Mouse (Mus musculus): Measurements from ENCODE around the gene Zfp709. TPM values are rescaled to one million over a fixed set of nuclear protein-coding genes. Genes with fewer than 3 reads are reported as not detected.

The Zfp709 gene
- total and polyA plus RNA-seq, 3 experiments = 3.0 to 7.2 TPM; not detected in 1

- Histone ChIP-seq H3K27me3 (ENCODE audit: control insufficient read depth in 1 of 2, insufficient read depth in 2 of 2, low read length in 2 of 2) (no peaks in the 10 kb centered on the region), H3K36me3 (ENCODE audit: control insufficient read depth in 1 of 2, insufficient read depth in 2 of 2, low read length in 2 of 2) (peaks cover 0 to 11% of the 10 kb centered on the region in 2 experiments; a peak in 2 of 4 replicates), H3K79me2 (ENCODE audit: control insufficient read depth, insufficient read depth, low read length, poor library complexity) (no peaks in the 10 kb centered on the region), H3K4me3 (ENCODE audit: control insufficient read depth in 1 of 2, insufficient read depth in 1 of 2, low read depth in 2 of 2, low read length in 2 of 2) (no peak overlapping the region), H3K9ac (ENCODE audit: control insufficient read depth, low read depth, low read length, poor library complexity, severe bottlenecking) (no peak overlapping the region), H3K4me1 (ENCODE audit: control insufficient read depth in 1 of 2, insufficient read depth in 2 of 2, low read length in 2 of 2) (peaks cover 6 to 15% of the 10 kb centered on the region in 2 experiments), H3K27ac (ENCODE audit: control insufficient read depth, low read depth, low read length) (no peak overlapping the region), H3K9me3 (replicated peaks; ENCODE audit: insufficient read depth, low read length) (no peaks in the 10 kb centered on the region)
- DNase-seq (ENCODE audit: low read depth, low spot score) = no peak
- TF ChIP-seq RCOR1 (IDR thresholded peaks at IDR 0.05; ENCODE audit: low read depth, low read length) (no peak), MAX (IDR thresholded peaks at IDR 0.05; ENCODE audit: low read length) (no peak), MAFK (IDR thresholded peaks at IDR 0.05; ENCODE audit: borderline replicate concordance, low read depth, low read length) (no peak), CTCF (IDR thresholded peaks at IDR 0.05 in 2 of 3, conservative IDR thresholded peaks at IDR 0.05 in 1 of 3; ENCODE audit: control insufficient read depth in 1 of 3, insufficient read depth in 1 of 3, low read depth in 2 of 3, low read length in 3 of 3, poor library complexity in 1 of 3, severe bottlenecking in 1 of 3) (no peak), BHLHE40 (IDR thresholded peaks at IDR 0.05; ENCODE audit: borderline replicate concordance, low read depth, low read length) (no peak), MYC (IDR thresholded peaks at IDR 0.05; ENCODE audit: low read depth, low read length) (no peak), NRF1 (IDR thresholded peaks at IDR 0.05; ENCODE audit: insufficient read depth, low read depth, low read length, poor library complexity, severe bottlenecking) (no peak), RAD21 (IDR thresholded peaks at IDR 0.05; ENCODE audit: low read depth, low read length) (no peak), POLR2AphosphoS2 (IDR thresholded peaks at IDR 0.05; ENCODE audit: low read length) (no peak), USF2 (IDR thresholded peaks at IDR 0.05; ENCODE audit: borderline replicate concordance in 1 of 2, insufficient read depth in 1 of 2, low read depth in 1 of 2, low read length in 2 of 2) (no peak), SMC3 (IDR thresholded peaks at IDR 0.05; ENCODE audit: low read depth, low read length) (no peak), TCF12 (IDR thresholded peaks at IDR 0.05; ENCODE audit: low read depth, low read length) (no peak), SIN3A (IDR thresholded peaks at IDR 0.05; ENCODE audit: low read length) (no peak)
Observed at GRCm38 (mm10) chr8:71941776-71942175, 60.0 kb downstream of the Zfp709 start.

Other genes with a start within 250 kb of the Zfp709 start
- 0.81 and 0.92 TPM in 2 replicates for gene Unc13a, start 210.3 kb upstream of the Zfp709 start, total RNA-seq (2012; rRNA removed)
- 1 to 10 TPM in 1 of 2 experiments, not detected in 1; 3.6 TPM for gene Unc13a, start 210.3 kb upstream of the Zfp709 start, polyA plus RNA-seq (2012; ENCODE audit: insufficient read depth in 1 of 2, insufficient read length in 2 of 2, low read depth in 1 of 2, low replicate concordance in 2 of 2, missing spikeins in 1 of 2)
- 4.2 and 5.1 TPM in 2 replicates for gene Jak3, start 205.7 kb upstream of the Zfp709 start, total RNA-seq (2012; rRNA removed)
- 10 to 100 TPM in 1 of 2 experiments, not detected in 1; 12.4 TPM for gene Jak3, start 205.7 kb upstream of the Zfp709 start, polyA plus RNA-seq (2012; ENCODE audit: insufficient read depth in 1 of 2, insufficient read length in 2 of 2, low read depth in 1 of 2, low replicate concordance in 2 of 2, missing spikeins in 1 of 2)
- 0.54 and 0.69 TPM in 2 replicates for gene Insl3, start 192.8 kb upstream of the Zfp709 start, total RNA-seq (2012; rRNA removed)
- 1 to 10 TPM in 1 of 2 experiments, not detected in 1; 4.4 TPM for gene Insl3, start 192.8 kb upstream of the Zfp709 start, polyA plus RNA-seq (2012; ENCODE audit: insufficient read depth in 1 of 2, insufficient read length in 2 of 2, low read depth in 1 of 2, low replicate concordance in 2 of 2, missing spikeins in 1 of 2)
- gene B3gnt3, start 180.2 kb upstream of the Zfp709 start, total RNA-seq (2012; rRNA removed) = 0.10 and 0.19 TPM in 2 replicates
- under 1 TPM in 1 of 2 experiments, not detected in 1; 0.84 TPM for gene B3gnt3, start 180.2 kb upstream of the Zfp709 start, polyA plus RNA-seq (2012; ENCODE audit: insufficient read depth in 1 of 2, insufficient read length in 2 of 2, low read depth in 1 of 2, low replicate concordance in 2 of 2, missing spikeins in 1 of 2)
- 2.3 and 3.7 TPM in 2 replicates for gene Fcho1, start 156.3 kb upstream of the Zfp709 start, total RNA-seq (2012; rRNA removed)
- gene Fcho1, start 156.3 kb upstream of the Zfp709 start, polyA plus RNA-seq (2012; ENCODE audit: insufficient read depth in 1 of 2, insufficient read length in 2 of 2, low read depth in 1 of 2, low replicate concordance in 2 of 2, missing spikeins in 1 of 2) = 1 to 10 TPM in 1 of 2 experiments, not detected in 1; 6.8 TPM
- 12.4 and 13.4 TPM in 2 replicates for gene Zfp882, start 26.6 kb downstream of the Zfp709 start, total RNA-seq (2012; rRNA removed)
- 10 to 100 TPM in 1 of 2 experiments, not detected in 1; 16.1 TPM for gene Zfp882, start 26.6 kb downstream of the Zfp709 start, polyA plus RNA-seq (2012; ENCODE audit: insufficient read depth in 1 of 2, insufficient read length in 2 of 2, low read depth in 1 of 2, low replicate concordance in 2 of 2, missing spikeins in 1 of 2)
- 12.6 and 14.6 TPM in 2 replicates for gene Zfp617, start 26.6 kb downstream of the Zfp709 start, total RNA-seq (2012; rRNA removed)
- gene Zfp617, start 26.6 kb downstream of the Zfp709 start, polyA plus RNA-seq (2012; ENCODE audit: insufficient read depth in 1 of 2, insufficient read length in 2 of 2, low read depth in 1 of 2, low replicate concordance in 2 of 2, missing spikeins in 1 of 2) = 10 to 100 TPM in 1 of 2 experiments, not detected in 1; 11.0 TPM
- 28.2 and 30.6 TPM in 2 replicates for gene Zfp961, start 69.0 kb downstream of the Zfp709 start, total RNA-seq (2012; rRNA removed)
- 10 to 100 TPM in 1 of 2 experiments, not detected in 1; 26.1 TPM for gene Zfp961, start 69.0 kb downstream of the Zfp709 start, polyA plus RNA-seq (2012; ENCODE audit: insufficient read depth in 1 of 2, insufficient read length in 2 of 2, low read depth in 1 of 2, low replicate concordance in 2 of 2, missing spikeins in 1 of 2)
- 0.08 TPM in 1 of 2 replicates, not detected in the other for gene Cyp4f18, start 127.6 kb downstream of the Zfp709 start, total RNA-seq (2012; rRNA removed)
- not detected for gene Cyp4f18, start 127.6 kb downstream of the Zfp709 start, polyA plus RNA-seq (2012; ENCODE audit: insufficient read depth in 1 of 2, insufficient read length in 2 of 2, low read depth in 1 of 2, low replicate concordance in 2 of 2, missing spikeins in 1 of 2)
- 0.04 TPM in 1 of 2 replicates, not detected in the other for gene Olfr372, start 159.2 kb downstream of the Zfp709 start, total RNA-seq (2012; rRNA removed)
- gene Olfr372, start 159.2 kb downstream of the Zfp709 start, polyA plus RNA-seq (2012; ENCODE audit: insufficient read depth in 1 of 2, insufficient read length in 2 of 2, low read depth in 1 of 2, low replicate concordance in 2 of 2, missing spikeins in 1 of 2) = under 1 TPM in 1 of 2 experiments, not detected in 1; 0.01 TPM
- gene Olfr373, start 201.2 kb downstream of the Zfp709 start, total RNA-seq (2012; rRNA removed) = 0.04 TPM in 1 of 2 replicates, not detected in the other
- gene Olfr373, start 201.2 kb downstream of the Zfp709 start, polyA plus RNA-seq (2012; ENCODE audit: insufficient read depth in 1 of 2, insufficient read length in 2 of 2, low read depth in 1 of 2, low replicate concordance in 2 of 2, missing spikeins in 1 of 2) = 1 to 10 TPM in 1 of 2 experiments, not detected in 1; 1.0 TPM
- gene Olfr374, start 225.0 kb downstream of the Zfp709 start, total RNA-seq (2012; rRNA removed) = 0.08 TPM in 1 of 2 replicates, not detected in the other
- gene Olfr374, start 225.0 kb downstream of the Zfp709 start, polyA plus RNA-seq (2012; ENCODE audit: insufficient read depth in 1 of 2, insufficient read length in 2 of 2, low read depth in 1 of 2, low replicate concordance in 2 of 2, missing spikeins in 1 of 2) = under 1 TPM in 1 of 2 experiments, not detected in 1; 0.06 TPM

Measured in MEL (cell line).